Mouse (Mus musculus) neural tube, embryonic 14.5 days (tissue): ENCODE measurements around the gene Atp1a4. TPM values are rescaled to one million over a fixed set of nuclear protein-coding genes. Genes with fewer than 3 reads are reported as not detected.
"Not testable (repeated sequence)": the region's sequence is repeated elsewhere in the genome, so short reads cannot be mapped to it uniquely, and the experiment has no call there.

Experiments
- ATAC-seq: fragments of 200-750 bp; cut with Nextera tagmentation; 2 replicates; pipeline ENCODE4 v1.8.0; 2017; ENCODE audit warnings: low read depth, mild to moderate bottlenecking, moderate TSS enrichment, moderate library complexity
- H3K27ac ChIP-seq: fragments of 300-500 bp; sonication (generic); 2 replicates; pipeline ENCODE4 v1.5.1; 2014; ENCODE audit warnings: low read depth, mild to moderate bottlenecking, control low read depth, low read length, moderate library complexity, mixed read lengths
- H3K27me3 ChIP-seq: fragments of 300-500 bp; sonication (generic); 2 replicates; pipeline ENCODE4 v1.6.1; 2014; ENCODE audit warnings: low read length; ENCODE audit not compliant: control insufficient read depth, insufficient read depth
- H3K36me3 ChIP-seq: fragments of 300-500 bp; sonication (generic); 2 replicates; pipeline ENCODE4 v1.6.1; 2014; ENCODE audit warnings: low read length, mixed read lengths; ENCODE audit not compliant: control insufficient read depth, insufficient read depth
- H3K4me1 ChIP-seq: fragments of 300-500 bp; sonication (generic); 2 replicates; pipeline ENCODE4 v1.6.1; 2014; ENCODE audit warnings: low read length; ENCODE audit not compliant: control insufficient read depth, insufficient read depth
- H3K4me2 ChIP-seq: fragments of 300-500 bp; sonication (generic); 2 replicates; pipeline ENCODE4 v1.6.1; 2014; ENCODE audit warnings: mild to moderate bottlenecking, low read depth, low read length, control low read depth
- H3K4me3 ChIP-seq: fragments of 300-500 bp; sonication (generic); 2 replicates; pipeline ENCODE4 v1.5.1; 2014; ENCODE audit warnings: low read depth, low read length, control low read depth, mixed read lengths
- H3K9ac ChIP-seq: fragments of 300-500 bp; sonication (generic); replicated peaks from 2 replicates; pipeline ENCODE4 v1.6.1; 2014; ENCODE audit warnings: low read depth, mild to moderate bottlenecking, control low read depth, low read length, mixed read lengths
- H3K9me3 ChIP-seq: fragments of 300-500 bp; sonication (generic); 2 replicates; pipeline ENCODE4 v1.6.1; 2016; ENCODE audit warnings: low read length; ENCODE audit not compliant: control insufficient read depth
- WGBS: fragments of 180-500 bp; shearing (Covaris S2); extraction: QIAGEN DNeasy Blood & Tissue Kit; methylation state at CpG from one replicate; pipeline ENCODE4 v1.1.7; 2014; 5-methylcytosine and 5-hydroxymethylcytosine counted together
- polyA plus RNA-seq: library from polyadenylated mRNA; unstranded; fragments of >200 nt; fragmentation: Nextera tagmentation; extraction: Ambion mirVana; gene quantifications from 2 replicates; pipeline ENCODE4 v1.2.1, GENCODE M21; 2014

The Atp1a4 gene
- polyA plus RNA-seq, 1 experiment from 2014 or later = not detected

DNA sequence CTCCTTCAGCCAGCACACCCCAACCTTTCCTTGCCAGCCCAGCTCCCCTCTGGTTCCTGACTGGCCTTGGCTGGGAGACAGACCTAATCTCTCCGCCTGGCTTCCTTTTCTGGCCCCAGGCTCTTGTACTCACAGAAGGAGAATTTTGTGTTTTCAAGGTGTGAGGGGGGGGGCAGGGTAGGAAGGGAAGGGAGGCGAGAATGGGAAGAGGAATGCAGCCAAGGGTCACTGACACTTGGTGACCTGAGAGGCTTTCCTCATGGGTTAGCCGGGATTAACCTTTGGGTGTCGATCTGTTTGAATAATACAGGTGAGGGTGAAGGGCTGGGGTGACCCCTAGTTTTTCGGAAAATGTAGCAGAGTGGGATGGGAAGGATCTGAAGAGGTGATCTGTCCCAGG is 15.9 kb upstream of the Atp1a4 start:
- no peak for ATAC-seq
- 71% methylated on average over 5 of the region's 5 CpGs for WGBS
- no peak overlapping the region for H3K4me2 ChIP-seq
- 0 out of 2 replicates have a peak, but pooled peaks cover 3% of the 10 kb centered on the region for H3K4me1 ChIP-seq
- H3K27ac ChIP-seq = no peak overlapping the region
- H3K9ac ChIP-seq = no peak overlapping the region
- no peaks in the 10 kb centered on the region for H3K27me3 ChIP-seq
- H3K9me3 ChIP-seq = no peaks in the 10 kb centered on the region
- H3K36me3 ChIP-seq = no peaks in the 10 kb centered on the region
- no peak overlapping the region for H3K4me3 ChIP-seq

DNA sequence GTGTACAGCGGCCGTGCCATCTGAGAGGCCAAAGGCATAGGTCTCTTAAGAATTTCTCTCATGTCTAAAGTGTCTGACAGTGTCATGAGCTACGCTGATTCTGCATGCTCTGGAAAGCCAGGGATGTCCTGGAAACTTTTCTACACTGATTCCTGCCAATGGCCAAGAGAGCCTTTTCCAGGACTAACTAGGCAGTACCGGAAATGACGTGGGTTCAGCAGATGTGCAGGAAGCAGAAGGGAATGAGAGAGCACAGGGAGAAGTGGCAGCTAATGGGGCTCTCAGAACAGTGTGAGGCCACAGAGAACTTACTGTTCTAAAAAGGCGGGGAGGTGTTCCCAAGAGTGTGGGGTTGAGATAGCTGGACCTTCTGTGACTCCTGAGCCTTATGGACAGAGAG is 15.2 kb upstream of the Atp1a4 start:
- no peak for ATAC-seq
- Histone ChIP-seq H3K4me2 (no peak overlapping the region), H3K27ac (no peak overlapping the region), H3K4me1 (0 out of 2 replicates have a peak, but pooled peaks cover 3% of the 10 kb centered on the region), H3K27me3 (no peaks in the 10 kb centered on the region), H3K4me3 (no peak overlapping the region), H3K9ac (no peak overlapping the region), H3K9me3 (no peaks in the 10 kb centered on the region), H3K36me3 (no peaks in the 10 kb centered on the region)
- 90% methylated on average over 6 of the region's 6 CpGs for WGBS

DNA sequence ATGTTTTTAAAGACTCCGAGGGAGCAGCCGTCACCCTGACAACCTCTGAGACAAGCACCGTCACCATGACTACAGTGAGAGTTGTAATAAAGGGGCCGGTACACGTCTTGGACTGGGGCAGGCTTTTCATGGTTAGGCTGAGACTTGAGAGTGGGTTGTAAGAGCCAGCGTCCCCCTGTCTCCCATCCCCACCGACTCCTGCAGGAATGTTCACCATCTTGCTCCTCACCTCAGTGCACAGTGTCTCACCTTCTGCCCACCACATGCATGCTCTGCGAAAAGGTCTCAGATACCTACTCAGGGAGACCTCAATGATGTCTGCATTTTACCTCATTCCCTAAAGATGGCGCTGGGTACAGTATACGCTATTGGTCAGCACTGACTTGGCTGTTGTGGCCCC is 13.6 kb upstream of the Atp1a4 start:
- Histone ChIP-seq H3K4me1 (0 out of 2 replicates have a peak, but pooled peaks cover 3% of the 10 kb centered on the region), H3K4me2 (no peak overlapping the region), H3K36me3 (no peaks in the 10 kb centered on the region), H3K27ac (no peak overlapping the region), H3K9ac (no peak overlapping the region), H3K27me3 (no peaks in the 10 kb centered on the region), H3K4me3 (no peak overlapping the region), H3K9me3 (no peaks in the 10 kb centered on the region)
- WGBS = 34% methylated on average over 10 of the region's 10 CpGs
- ATAC-seq = peak; percentile 89

DNA sequence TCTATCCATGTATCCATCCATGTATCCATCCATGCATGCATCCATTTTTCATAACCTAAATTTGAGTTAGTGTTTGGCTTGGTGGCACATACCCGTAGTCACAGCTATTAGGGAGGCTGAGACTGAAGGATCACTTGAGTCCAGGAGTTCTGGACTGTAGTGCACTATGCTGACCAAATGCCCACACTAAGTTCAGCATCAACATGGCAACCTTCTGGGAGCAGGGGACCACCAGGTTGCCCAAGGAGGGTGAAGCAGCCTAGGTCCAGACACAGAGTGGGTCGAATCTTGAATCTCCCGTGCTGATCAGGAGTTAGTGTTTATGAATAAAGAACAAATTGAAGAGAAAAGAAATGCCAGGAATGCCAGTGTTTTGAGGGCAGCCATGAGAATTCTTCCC is 13.0 kb upstream of the Atp1a4 start:
- no peaks in the 10 kb centered on the region for H3K9me3 ChIP-seq
- ATAC-seq = no peak
- no peaks in the 10 kb centered on the region for H3K27me3 ChIP-seq
- 70% methylated on average over 3 of the region's 3 CpGs for WGBS
- 0 out of 2 replicates have a peak, but pooled peaks cover 3% of the 10 kb centered on the region for H3K4me1 ChIP-seq
- H3K27ac ChIP-seq = no peak overlapping the region
- H3K4me3 ChIP-seq = no peak overlapping the region
- no peak overlapping the region for H3K9ac ChIP-seq
- no peak overlapping the region for H3K4me2 ChIP-seq
- no peaks in the 10 kb centered on the region for H3K36me3 ChIP-seq

DNA sequence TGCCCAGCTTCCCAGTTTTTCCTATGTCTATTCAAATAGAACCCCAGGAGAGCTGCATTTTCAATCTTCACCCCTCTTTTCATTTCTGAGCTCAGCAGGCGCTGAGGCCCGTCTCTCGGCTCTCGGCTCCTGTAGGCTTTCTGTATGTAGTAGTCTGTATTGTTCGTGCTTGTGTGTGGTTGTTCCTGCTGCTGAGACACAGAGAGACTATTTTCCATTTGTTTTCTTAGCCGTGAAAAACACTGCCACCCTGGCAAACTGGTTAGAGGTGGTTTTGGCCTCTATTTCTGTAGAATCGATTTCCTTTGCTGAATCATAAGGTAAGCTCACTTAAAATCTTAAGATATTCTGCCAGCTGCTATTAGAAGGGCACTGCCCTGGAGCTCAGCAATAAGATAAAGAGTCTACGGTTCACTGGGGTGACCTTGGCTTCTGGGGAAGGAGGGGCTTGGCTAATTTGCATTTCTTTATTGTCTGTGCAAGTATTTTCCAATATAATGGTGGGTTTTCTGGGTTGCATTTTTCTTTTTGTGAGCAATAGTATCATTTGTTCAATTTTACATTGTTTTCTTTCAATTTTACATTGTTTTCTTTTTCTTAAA is 3.4 kb upstream of the Atp1a4 start, which contains the start of gene Igsf8:
Gene Igsf8 (plus strand): TSS at position 165 of the 602 bp plus-strand sequence.
- no peak for ATAC-seq
- H3K4me2 ChIP-seq = no peak within 1 kb of the TSS
- 0 out of 2 replicates have a peak, but pooled peaks cover 3% of the 10 kb centered on the region for H3K9me3 ChIP-seq
- no peak within 1 kb of the TSS for H3K4me3 ChIP-seq
- WGBS = 15% methylated on average over 8 of the region's 8 CpGs
- H3K9ac ChIP-seq = no peak within 1 kb of the TSS
- no peaks in the 10 kb centered on the region for H3K27me3 ChIP-seq
- H3K36me3 ChIP-seq = no peaks in the 10 kb centered on the region
- peak within 1 kb of the TSS; percentile 16; the same call in 1 of the 2 replicates for H3K27ac ChIP-seq
- peaks cover 5% of the 10 kb centered on the region; the same call in 1 of the 2 replicates for H3K4me1 ChIP-seq

DNA sequence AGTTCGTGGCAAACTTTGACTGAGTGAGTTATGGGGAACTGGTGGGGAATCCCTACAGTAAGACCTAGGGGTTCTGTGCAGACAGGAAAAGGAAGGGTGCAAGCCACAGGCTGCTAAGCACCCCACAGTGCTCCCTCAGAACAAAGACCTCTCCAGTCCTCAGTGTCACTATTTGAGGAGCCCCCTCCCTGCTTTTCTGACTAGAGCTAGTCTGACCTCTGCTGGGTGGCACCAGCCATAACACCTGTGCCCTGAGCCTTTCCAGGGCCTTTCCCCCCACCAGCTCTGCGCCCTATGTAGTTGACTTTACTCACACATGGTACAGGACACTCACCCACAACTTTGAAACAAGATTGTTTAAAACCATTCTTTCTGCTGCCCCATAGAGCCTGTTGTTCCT is 10.5 kb downstream of the Atp1a4 start:
- no peaks in the 10 kb centered on the region for H3K36me3 ChIP-seq
- no peaks in the 10 kb centered on the region for H3K27me3 ChIP-seq
- no peak overlapping the region for H3K4me2 ChIP-seq
- WGBS = 44% methylated on average over 2 of the region's 2 CpGs
- peak; percentile 46; the same call in 1 of the 2 replicates for ATAC-seq
- H3K9ac ChIP-seq = no peak overlapping the region
- no peak overlapping the region for H3K27ac ChIP-seq
- H3K4me3 ChIP-seq = no peak overlapping the region
- no peaks in the 10 kb centered on the region for H3K4me1 ChIP-seq
- H3K9me3 ChIP-seq = no peaks in the 10 kb centered on the region

DNA sequence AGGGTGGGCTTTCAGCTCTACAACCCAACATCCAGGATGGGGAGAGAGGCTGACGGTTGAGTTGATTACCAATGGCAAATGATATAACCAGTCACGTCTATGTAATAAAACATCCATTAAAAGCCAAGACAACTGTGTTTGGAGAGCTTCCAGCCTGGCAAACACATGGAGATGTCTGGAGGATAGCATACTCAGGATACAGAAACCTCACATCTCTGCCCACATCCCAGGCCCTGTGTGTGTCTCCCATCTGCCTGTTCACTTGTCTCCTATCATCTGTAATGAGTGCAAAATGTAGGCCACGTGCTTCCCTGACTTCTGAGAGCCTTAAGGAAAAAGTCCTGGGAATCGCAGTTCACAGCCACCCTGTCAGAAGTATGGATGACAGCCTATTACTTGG is 11.0 kb downstream of the Atp1a4 start:
- Histone ChIP-seq H3K36me3 (no peaks in the 10 kb centered on the region), H3K27me3 (no peaks in the 10 kb centered on the region), H3K4me3 (no peak overlapping the region), H3K9me3 (no peaks in the 10 kb centered on the region), H3K4me1 (no peaks in the 10 kb centered on the region), H3K27ac (no peak overlapping the region), H3K9ac (no peak overlapping the region), H3K4me2 (no peak overlapping the region)
- 71% methylated on average over 4 of the region's 4 CpGs for WGBS
- ATAC-seq = no peak

DNA sequence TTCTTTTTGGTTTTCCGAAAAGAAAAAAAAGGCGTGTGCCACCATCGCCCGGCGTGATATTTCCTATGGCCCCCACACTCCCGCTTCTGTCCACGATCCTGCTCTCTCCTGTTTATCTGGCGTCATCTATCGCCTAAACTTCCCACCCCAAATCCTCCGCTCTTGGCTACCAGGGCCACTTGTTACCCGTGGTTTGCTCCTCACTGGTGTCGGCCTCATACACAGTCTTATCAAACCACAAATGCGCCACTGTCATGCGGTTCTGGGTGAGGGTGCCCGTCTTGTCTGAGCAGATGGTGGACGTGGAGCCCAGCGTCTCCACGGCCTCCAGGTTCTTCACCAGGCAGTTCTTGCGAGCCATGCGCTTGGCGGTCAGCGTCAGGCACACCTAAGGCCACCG is 13.6 kb downstream of the Atp1a4 start:
- H3K4me3 ChIP-seq, H3K4me2 ChIP-seq, ATAC-seq, H3K9me3 ChIP-seq, H3K36me3 ChIP-seq, H3K27ac ChIP-seq, H3K27me3 ChIP-seq, H3K9ac ChIP-seq, H3K4me1 ChIP-seq: not testable (repeated sequence)
- 47% methylated on average over 23 of the region's 23 CpGs for WGBS

DNA sequence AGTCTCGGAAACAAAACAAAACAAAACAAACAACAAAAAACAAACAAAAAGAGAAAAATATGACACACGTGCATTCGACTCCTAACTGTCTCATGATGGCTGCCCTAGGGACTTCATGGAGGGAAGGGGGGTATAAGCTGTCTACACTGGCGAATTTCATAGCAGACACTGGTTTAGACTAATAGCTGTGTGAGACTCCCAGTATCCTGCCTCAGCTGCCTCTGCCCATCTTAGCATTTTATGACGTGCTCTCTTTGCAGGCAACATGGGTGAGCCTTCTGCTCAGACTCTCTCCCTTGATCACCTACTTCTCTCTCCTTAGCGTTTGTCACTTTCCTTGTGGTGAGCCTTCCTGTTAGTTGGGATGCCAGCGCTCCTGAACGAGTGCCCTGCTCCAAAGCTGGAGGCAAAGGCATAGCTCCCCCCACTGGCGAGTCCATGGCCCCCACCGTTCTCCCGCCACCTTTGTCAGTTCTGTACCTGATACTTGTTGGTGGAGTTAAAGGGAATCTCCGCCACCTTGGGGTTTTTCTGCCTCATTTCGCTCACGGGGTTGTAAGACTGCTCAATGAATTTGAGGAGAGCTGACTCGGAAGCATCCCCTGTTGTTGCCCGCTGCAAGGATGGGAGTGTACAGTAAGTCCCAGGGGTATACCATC is 14.5 kb downstream of the Atp1a4 start:
- 31% methylated on average over 16 of the region's 16 CpGs for WGBS
- no peak for ATAC-seq
- H3K27me3 ChIP-seq = no peaks in the 10 kb centered on the region
- no peak overlapping the region for H3K27ac ChIP-seq
- no peak overlapping the region for H3K9ac ChIP-seq
- H3K4me1 ChIP-seq = no peaks in the 10 kb centered on the region
- H3K4me2 ChIP-seq = no peak overlapping the region
- H3K9me3 ChIP-seq = no peaks in the 10 kb centered on the region
- no peaks in the 10 kb centered on the region for H3K36me3 ChIP-seq
- no peak overlapping the region for H3K4me3 ChIP-seq
